Mouse (Mus musculus): ENCODE data around the gene Nmbr.

Gene Nmbr

DNA sequence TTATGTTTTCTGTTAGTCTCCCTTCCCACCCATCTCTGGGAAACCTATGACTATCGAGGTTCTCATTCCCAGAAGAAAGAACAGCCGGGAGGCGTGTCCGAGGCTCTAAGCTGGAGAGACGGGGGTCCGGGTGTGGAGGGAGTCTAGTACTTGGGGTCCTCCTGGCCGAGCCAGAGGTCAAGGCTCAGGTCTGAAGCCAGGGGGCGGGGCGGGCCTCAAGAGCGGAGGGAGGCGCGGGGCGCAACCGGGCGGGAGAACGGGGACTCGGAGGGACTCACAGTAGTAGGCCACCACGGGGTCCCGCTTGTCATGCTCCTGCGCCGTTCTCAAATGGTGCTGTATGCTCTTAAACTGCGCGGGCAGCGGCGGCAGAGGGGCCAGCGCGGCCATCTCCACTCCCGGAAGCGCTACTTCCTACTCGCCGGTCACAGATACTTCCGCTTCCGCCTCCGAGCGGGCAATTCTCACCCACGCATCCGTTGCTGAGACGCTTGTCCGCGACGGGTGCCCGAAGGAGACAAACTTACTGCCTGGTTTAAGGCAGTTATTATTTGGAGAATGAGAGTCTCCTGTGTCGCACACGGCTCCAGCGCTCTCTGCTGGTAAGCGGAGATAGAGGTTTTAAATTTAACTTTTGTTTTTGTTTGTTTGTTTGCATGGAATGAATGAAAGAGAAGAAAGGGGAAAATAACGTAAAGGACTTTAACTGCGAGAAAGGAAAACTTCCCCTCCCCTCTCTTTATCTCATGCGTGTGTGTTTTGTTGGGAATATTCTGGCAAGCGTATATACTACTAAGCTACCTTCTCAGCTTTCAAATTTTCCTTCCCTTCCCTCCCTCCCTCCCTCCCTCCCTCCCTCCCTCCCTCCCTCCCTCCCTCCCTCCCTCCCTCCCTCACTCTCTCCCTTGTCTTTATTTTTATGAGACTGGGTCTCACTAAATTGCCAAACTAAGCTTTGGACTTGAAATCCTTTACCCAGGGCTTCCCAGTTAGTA lies at the start of gene Nmbr, which contains the start of gene Vta1:
Gene Nmbr, plus strand, starts transcription at position 520 of the 995 bp plus-strand sequence.
Gene Vta1, minus strand, starts transcription at position 489 of the 995 bp plus-strand sequence.
- DNase-seq (ENCODE audit: low spot score): peak; percentile 96

DNA sequence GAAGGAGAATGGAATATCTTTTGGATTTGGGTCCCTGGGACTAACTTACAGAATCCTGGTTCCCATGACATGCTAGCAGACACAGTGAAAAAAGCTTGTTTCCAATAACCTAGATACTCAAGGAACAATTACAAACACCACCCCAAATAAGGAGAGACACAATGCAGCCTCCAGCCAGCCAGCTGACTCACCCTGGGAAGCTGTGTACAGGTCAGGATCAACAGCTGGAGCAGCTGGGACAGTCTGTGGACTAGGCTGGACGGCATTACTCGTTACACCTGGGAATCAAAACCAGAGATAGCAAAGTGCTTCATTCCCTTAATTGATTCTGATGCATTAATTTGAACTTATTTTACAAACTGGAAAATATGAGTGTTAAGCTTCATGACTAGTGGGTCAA lies 44.5 kb upstream of the Nmbr start:
- DNase-seq (ENCODE audit: low spot score): no peak

DNA sequence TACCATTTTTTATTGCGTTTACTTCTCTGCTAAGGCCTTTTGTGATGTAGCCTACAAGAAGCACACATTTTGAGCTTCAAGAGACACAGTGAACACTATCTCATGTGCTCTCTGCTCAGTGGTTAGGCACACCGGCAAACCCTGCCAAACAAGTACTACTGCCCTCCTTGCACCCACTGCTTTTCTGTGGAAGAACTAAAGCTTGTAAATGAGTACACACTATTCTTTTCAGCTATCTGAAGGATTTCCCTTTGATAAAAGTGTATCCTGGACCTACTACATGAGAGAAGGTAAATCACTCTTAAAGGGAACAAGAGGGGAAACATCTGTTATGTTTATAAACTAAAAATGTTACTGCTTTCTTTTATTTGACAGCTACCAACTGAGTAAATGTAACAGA lies 39.2 kb upstream of the Nmbr start:
- no peak for DNase-seq (ENCODE audit: low spot score)

DNA sequence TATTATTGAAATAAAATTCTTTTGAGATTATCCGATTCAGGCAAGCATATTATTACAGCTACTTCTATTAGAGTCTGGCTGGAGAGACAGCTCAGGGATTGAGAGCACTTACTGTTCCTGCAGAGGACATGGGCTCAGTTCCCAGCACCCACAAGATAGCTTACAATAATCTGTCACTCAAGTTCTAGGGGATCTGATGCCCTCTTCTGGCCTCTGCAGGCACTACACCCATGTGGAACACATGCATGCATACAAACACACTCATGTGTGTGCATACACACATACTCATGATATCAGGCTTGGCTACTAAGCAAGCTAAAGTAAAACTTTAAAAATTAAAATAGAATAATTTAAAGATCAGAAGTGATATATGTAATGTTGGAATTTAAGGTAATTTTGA lies 19.7 kb upstream of the Nmbr start:
- no peak for DNase-seq (ENCODE audit: low spot score)

DNA sequence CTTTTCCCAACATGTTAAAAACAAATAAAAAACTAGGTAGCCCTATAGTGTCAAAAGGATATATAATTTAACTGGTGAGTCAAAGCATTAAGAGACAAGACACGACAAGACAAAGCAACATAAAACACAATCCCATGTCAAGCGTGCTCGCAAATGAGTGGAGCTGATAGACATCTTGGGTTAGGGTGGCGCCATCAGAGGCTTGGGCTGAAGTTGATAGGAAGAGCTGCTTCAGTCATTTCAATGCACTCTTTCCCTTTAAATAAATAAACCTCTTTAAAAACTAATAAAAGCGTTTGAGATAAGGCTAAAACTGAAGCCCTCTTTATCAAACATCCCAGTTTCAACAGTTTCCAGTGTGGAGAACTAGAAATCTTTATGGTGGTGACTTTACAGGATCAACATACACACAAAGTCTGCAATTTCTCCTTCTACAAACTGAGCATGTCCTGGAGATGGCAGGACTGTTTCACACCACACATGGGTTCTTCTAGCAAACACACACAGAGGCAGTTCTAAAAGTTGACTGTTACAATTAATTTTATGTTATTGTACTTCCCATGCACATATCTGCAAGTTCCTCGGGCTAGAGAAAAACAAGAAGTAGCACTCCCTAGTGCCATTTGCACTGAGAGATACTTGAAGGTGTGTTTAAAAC lies 16.5 kb upstream of the Nmbr start:
- DNase-seq (ENCODE audit: low spot score): no peak

DNA sequence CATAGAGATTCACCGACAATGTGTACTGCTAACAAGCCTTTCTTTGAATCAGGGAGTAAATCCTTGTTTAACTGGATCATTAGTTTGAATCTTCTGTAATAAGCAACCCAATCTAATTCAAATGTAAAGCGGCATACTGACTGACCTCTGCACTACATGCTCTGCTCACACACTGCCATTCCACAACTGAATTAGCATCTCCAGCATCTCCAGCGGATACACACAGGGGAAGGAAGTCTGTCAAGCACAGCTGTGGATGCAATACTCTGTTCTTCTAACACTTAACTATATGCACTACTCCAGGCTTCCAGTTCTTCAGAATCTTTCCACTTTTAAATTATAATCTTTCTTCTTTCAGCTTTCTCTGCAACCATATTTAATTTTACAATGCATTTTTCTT lies 15.0 kb upstream of the Nmbr start:
- no peak for DNase-seq (ENCODE audit: low spot score)

DNA sequence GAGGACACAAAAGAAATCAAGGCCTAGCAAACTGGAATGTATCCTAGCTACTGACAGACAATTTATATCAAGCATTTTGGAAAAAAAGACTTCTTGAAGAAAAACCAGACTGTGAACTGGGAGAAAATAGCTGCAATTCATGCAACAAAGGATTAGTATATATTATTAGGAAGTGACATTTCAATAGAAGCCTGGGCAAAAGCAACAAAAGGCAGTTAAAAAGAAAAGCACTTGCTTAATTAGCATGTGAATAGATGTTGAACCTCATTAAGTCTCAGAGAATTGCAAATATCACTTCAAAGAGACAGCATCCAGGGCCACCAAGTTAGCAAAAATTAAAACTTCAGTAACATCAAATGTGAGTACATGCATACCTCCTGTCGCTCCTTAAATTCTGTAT lies 2.2 kb upstream of the Nmbr start:
- DNase-seq (ENCODE audit: low spot score): no peak

DNA sequence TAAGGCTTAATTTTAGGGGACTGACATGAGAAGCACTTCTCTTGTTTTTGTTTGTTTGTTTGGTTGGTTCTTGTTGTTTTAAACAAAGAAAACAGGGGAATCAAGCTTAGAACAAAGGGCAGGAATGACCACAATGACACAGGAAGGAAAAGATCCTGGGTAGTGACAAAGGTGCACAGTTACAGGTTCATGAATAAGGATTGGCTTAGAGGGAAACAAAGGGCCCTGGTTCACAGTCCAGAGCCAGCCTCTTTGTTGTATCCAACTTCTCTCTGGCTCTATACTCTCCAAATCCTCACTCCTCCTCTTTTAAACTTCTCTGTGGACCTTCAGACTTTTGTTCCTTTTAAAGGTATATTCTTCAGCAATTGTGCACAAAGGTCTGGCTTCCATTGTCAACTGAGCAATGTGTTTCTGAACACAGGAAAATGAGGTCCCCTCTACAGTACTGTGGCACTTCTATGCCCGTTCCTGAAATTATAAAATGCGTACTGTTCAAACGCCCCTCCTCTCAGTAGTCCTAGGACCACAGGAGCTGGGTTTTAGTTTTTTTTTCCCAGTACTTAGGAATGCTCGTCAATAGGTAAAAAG lies 1.5 kb upstream of the Nmbr start:
- DNase-seq (ENCODE audit: low spot score): no peak

DNA sequence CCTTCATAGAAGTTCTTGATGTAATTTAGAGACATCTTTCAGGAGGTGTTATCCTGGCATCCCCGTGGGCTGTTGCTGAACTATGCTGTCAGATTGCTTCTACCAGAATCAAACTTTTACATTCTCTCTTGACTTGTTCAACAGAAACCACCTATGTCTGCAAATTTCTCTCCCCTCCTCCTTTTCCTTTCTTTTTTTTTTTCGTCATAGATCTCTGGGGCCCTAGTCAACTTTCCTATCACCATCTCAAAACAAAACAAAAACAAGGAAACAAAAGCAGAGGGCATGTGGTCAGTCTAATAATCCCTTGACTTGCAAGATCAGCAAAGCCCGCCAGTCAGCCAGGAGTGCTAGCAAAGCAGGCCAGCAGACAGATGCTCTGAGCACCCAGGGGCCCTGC lies 12.7 kb downstream of the Nmbr start, which contains the start of gene Gje1:
Gene Gje1, minus strand, starts transcription at position 101 of the 400 bp plus-strand sequence.
- DNase-seq (ENCODE audit: low spot score): no peak

DNA sequence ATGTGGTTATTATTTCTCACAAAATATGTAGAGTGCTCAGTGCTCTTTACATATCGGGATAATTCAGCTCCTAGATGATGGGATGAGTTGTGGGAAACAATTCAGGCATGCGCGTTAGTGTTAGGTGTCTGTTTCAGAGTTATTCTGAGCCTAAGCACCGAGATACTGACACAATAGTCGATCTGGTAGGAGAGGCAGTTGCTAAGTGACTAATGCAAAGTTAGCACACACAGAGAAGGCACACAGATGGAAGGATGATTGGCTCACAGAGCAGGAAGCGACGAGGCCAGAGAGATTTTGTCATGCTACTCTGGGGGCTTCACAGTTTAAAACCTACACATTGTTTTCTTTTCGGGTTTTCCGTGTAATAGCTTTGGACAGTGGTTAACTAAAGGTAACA lies 20.3 kb downstream of the Nmbr start:
- no peak for DNase-seq (ENCODE audit: low spot score)

DNA sequence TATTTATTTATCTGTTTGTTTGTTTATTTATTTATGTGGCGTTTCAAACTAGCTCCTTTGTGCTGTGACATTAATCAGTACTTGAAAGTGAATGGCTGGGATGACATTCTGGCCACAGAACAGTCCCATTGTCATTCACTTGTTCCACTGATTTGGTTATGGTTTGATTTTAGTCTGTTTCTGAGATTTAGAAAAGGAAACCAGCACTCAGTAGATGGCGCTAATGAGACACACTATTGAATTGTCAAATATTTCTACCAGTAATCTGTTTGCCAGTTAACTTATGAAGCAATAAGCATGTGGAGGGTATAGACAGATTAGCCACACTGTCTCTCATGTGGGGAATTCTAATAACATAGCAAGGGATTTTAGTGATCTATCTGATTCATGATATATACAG lies 28.9 kb downstream of the Nmbr start:
- DNase-seq (ENCODE audit: low spot score): peak; percentile 38

DNA sequence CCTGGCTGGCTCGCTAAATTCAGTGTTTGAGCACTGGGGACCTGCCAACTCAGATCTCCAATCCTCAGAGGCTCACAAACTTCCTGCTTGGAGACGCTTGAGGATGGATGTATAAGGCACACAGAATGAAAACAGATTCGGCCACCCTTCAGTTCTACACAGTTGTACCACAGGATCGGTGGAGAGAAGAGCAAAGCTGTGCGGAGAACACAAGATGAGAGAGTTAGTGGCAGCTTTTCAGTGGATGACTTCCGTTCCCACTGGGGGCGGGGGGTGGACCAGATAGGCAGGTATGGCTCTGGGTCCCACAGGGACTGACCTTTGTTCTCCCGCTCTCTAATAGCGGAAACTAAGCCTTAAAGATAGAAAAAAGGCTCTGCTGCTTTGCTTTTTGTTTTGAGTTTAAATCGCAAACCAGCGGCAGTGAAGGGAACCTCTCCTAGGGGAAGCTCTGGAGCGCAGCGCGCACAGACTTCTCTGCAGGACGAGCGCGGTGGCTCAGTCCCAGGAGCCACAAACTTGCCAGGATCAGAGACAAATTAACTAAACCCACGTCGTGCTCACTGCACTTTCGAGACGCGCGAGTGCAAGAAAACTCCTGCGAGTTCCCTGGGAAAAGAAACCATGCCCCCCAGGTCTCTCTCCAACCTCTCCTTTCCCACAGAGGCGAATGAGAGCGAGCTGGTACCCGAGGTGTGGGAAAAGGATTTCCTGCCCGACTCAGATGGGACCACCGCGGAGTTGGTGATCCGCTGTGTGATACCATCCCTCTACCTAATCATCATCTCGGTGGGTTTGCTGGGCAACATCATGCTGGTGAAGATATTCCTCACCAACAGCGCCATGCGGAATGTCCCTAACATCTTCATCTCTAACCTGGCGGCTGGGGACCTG lies 54.5 kb downstream of the Nmbr start:
- DNase-seq (ENCODE audit: low spot score): no peak

DNA sequence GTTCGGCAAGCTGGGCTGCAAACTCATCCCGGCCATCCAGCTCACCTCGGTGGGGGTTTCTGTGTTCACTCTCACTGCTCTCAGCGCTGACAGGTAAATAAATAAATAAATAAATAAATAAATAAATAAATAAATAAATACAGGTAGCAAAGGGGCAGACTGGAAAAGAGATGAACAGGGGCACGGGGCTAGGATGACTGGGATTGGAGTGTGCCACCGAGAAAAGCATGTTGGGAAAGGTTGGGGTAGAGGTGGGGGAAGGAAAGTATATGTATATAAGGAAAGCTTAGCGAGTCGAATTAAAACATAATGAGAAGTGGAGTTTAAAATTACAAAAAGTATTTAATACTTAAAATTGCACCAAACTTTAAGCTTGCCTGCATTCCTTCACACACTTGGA lies 55.2 kb downstream of the Nmbr start:
- no peak for DNase-seq (ENCODE audit: low spot score)

DNA sequence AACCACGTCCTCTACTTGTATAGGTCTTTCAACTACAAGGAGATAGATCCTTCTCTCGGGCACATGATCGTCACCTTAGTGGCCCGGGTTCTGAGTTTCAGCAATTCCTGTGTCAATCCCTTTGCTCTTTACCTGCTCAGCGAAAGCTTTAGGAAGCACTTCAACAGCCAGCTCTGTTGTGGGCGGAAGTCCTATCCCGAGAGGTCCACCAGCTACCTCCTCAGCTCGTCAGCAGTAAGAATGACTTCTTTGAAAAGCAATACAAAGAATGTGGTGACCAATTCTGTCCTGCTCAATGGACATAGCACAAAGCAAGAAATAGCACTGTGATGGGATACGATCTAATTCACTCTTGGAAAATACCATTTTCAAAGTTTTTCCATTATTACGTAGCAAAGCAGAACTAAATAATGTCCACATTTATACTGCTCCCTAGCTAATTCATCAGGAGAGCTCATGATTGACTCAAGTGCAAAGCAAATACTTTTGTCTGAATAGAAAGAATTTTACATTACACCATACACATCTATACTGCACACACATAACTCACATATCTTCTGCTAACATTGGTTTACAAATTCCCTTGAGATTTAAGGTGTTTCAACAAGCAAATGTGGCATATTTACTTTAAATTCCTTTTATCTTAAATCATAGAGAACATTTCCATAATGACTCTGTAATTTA lies 65.0 kb downstream of the Nmbr start:
- no peak for DNase-seq (ENCODE audit: low spot score)

DNA sequence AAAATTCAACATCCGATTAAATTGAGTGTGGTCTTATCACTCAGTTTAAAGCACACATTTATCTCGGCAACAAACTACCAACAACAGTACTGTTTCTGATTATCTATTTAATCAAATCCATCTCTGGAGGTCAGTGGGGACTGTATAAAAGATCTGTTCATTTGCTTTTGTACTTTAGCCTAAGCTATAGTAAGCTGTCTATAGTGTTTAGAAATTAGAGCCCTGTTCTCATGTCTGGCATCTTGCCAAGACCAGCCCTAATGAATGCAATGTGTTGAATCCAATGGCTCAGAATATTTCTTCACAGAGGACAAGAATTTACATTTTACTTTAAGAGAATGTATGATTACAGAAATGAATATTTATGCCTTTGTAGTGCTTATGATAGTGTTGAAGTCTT lies 69.1 kb downstream of the Nmbr start:
- DNase-seq (ENCODE audit: low spot score): no peak

DNA sequence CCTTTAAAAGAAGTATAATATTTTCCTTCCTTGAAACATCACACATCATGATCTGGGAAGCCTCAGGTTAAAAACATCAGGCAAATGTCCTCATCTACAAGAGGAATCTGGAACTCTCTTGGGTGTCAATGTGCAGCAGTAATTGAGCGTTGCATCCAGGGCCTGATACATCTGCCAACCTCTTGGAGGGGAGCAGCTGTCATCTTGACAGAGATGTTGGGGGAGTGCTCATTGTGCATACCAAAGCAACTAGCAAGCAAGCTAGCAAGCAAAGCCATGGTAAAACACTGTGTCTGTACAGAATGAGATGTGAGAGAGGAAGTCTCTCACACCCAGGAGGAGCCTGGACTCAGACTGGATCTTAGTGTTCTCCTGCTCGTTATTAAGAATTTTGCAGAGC lies 84.6 kb downstream of the Nmbr start:
- no peak for DNase-seq (ENCODE audit: low spot score)

DNA sequence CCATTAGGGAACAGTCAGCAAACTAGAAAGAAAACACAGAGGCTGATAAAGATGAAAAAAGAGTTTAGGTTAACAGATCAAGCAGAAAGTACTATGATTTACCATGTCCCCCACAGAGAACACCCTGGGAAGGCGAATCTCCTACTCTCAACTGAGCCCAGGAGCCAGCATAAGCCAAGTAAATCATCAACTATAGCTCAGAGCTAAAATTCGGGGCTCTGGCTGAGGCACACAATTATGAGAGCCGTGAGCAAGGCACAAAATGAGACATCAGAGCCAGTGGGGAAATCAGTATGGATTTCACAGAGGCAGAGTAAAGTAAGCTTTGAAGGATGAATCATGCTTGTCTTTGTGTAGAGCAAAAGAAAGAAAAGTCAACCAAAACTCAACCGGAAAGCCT lies 111.6 kb downstream of the Nmbr start:
- no peak for DNase-seq (ENCODE audit: low spot score)
